ENCODE assay signal across 20 mouse cellular contexts in genomic region chr10:63360502-63360901, GRCm38 (mm10). TPM values are rescaled to one million over a fixed set of nuclear protein-coding genes. Genes with fewer than 3 reads are reported as not detected.
A peak's percentile ranks its signal among the peaks of the same experiment; 100 is the strongest.
DNase-seq lines count a peak whose midpoint lies in the region; TF ChIP-seq lines count a peak whose summit lies in the region.
"Had no signal": no experiment of that assay in that cellular context is flagged by ENCODE, and none has a peak within 500 bp of the region (broad histone marks: within the 10 kb centered on the region; RNA-seq: fewer than 3 reads in every experiment).

No protein-coding gene starts in this region.

- H3K9ac ChIP-seq in ES-Bruce4 (ENCODE audit: low read depth, poor library complexity, severe bottlenecking) (no peak overlapping the region), ES-E14 (ENCODE audit: insufficient read depth, low read depth, low read length, poor library complexity, severe bottlenecking) (no peak overlapping the region)
- H3K9ac ChIP-seq: embryonic facial prominence, embryonic 12.5 days; forebrain, embryonic 13.5 days; forebrain, embryonic 15.5 days; forebrain, postnatal 0 days had no signal

- no peak overlapping the region for H3K4me3 ChIP-seq in ES-Bruce4 (ENCODE audit: low read depth, low read length)
- no peak overlapping the region for H3K4me3 ChIP-seq in ES-E14 (ENCODE audit: insufficient read depth in 1 of 2, low read depth in 1 of 2, low read length in 2 of 2, poor library complexity in 1 of 2, severe bottlenecking in 1 of 2)
- H3K4me3 ChIP-seq: embryonic facial prominence, embryonic 10.5 days; embryonic facial prominence, embryonic 12.5 days; forebrain, embryonic 13.5 days; forebrain, embryonic 15.5 days had no signal

- no peak for TF ChIP-seq EP300 in ES-Bruce4 (IDR thresholded peaks at IDR 0.05; ENCODE audit: insufficient read depth, low read depth, low read length)

- TF ChIP-seq CTCF in ES-Bruce4 (IDR thresholded peaks at IDR 0.05; ENCODE audit: low read depth, low read length) = no peak

- peak; percentile 60 for DNase-seq in ES-E14 (ENCODE audit: low read depth, low spot score)
- peak; percentile 81 for DNase-seq in ZHBTc4 (ENCODE audit: low read depth, low spot score)
- DNase-seq in frontal cortex, postnatal 36 days (ENCODE audit: low spot score in 2 of 2) = no peak
- DNase-seq in cerebellum, postnatal 14 days = no peak
- DNase-seq: adrenal gland, adult 2 months; adrenal gland, postnatal 10 days; adrenal gland, postnatal 25 days; B cell, adult 2 months; cerebellum, adult 11 months; cerebellum, adult 18-20 months; cerebellum, adult 8-10 months; cerebellum, adult 9-11 months; cerebellum, postnatal 25 days; forebrain, postnatal 0 days had no signal

- no peak for TF ChIP-seq POLR2A in ES-Bruce4 (IDR thresholded peaks at IDR 0.05; ENCODE audit: insufficient read depth, low read length)

- H3K27ac ChIP-seq in ES-Bruce4 (ENCODE audit: insufficient read depth, low read length) (peak overlapping the region; percentile 63; the same call in 1 of the 2 replicates), ES-E14 (ENCODE audit: insufficient read depth, low read depth, low read length, poor library complexity, severe bottlenecking) (peak overlapping the region; percentile 85; the same call in 1 of the 2 replicates)
- H3K27ac ChIP-seq: embryonic facial prominence, embryonic 10.5 days; embryonic facial prominence, embryonic 12.5 days; forebrain, embryonic 13.5 days; forebrain, embryonic 15.5 days had no signal

- H3K4me1 ChIP-seq in ES-Bruce4 (ENCODE audit: control insufficient read depth, insufficient read depth, low read length) (peaks cover 1% of the 10 kb centered on the region), ES-E14 (ENCODE audit: control insufficient read depth in 2 of 2, insufficient read depth in 2 of 2, low read length in 2 of 2, poor library complexity in 1 of 2) (peaks cover 0 to 8% of the 10 kb centered on the region in 2 experiments; a peak in 2 of 4 replicates)
- H3K4me1 ChIP-seq: embryonic facial prominence, embryonic 10.5 days; embryonic facial prominence, embryonic 12.5 days; forebrain, embryonic 13.5 days; forebrain, embryonic 15.5 days had no signal

- in situ Hi-C loops in ES-E14 (cut with MboI; ENCODE audit: low sequenced_read_pairs in 2 of 2, unreplicated experiment in 2 of 2) = no loop called here

- H3K27me3 ChIP-seq in ES-Bruce4 (ENCODE audit: control insufficient read depth, insufficient read depth, low read length, poor library complexity, severe bottlenecking) = no peaks in the 10 kb centered on the region
- H3K27me3 ChIP-seq: CH12.LX; embryonic facial prominence, embryonic 12.5 days; forebrain, embryonic 13.5 days; forebrain, embryonic 15.5 days had no signal

- H3K36me3 ChIP-seq in ES-Bruce4 (ENCODE audit: control insufficient read depth, insufficient read depth, low read length, poor library complexity, severe bottlenecking) (no peaks in the 10 kb centered on the region), ES-E14 (ENCODE audit: control insufficient read depth, insufficient read depth, low read length, poor library complexity, severe bottlenecking) (no peaks in the 10 kb centered on the region)
- H3K36me3 ChIP-seq: embryonic facial prominence, embryonic 10.5 days; embryonic facial prominence, embryonic 12.5 days; forebrain, embryonic 15.5 days had no signal

- H3K9me3 ChIP-seq in ES-Bruce4 (replicated peaks; ENCODE audit: control insufficient read depth, insufficient read depth, low read length, poor library complexity, severe bottlenecking) (peaks cover 39% of the 10 kb centered on the region), ES-E14 (ENCODE audit: control insufficient read depth, insufficient read depth, low read depth, low read length) (peaks cover 5% of the 10 kb centered on the region; the same call in 1 of the 2 replicates)
- H3K9me3 ChIP-seq: embryonic facial prominence, embryonic 10.5 days; embryonic facial prominence, embryonic 12.5 days; forebrain, embryonic 13.5 days; forebrain, embryonic 15.5 days had no signal

TF ChIP-seq in ES-E14, 5 proteins besides CTCF, POLR2A, EP300 and RAD21:
- TF ChIP-seq ZC3H11A (IDR thresholded peaks at IDR 0.05; ENCODE audit: borderline replicate concordance, low read depth, low read length) = no peak
- no peak for TF ChIP-seq ZNF384 (IDR thresholded peaks at IDR 0.05; ENCODE audit: low read depth, low read length)
- TF ChIP-seq MAFK (IDR thresholded peaks at IDR 0.05; ENCODE audit: insufficient read depth, low read depth, low read length) = no peak
- TF ChIP-seq CHD2 (IDR thresholded peaks at IDR 0.05; ENCODE audit: low read depth, low read length) = no peak
- TF ChIP-seq HCFC1 (IDR thresholded peaks at IDR 0.05; ENCODE audit: borderline replicate concordance, insufficient read depth, low read length) = no peak

RNA-seq across cellular contexts. Expression of gene Sirt1, which starts 21.0 kb away (rescaled TPM):
- 53.5 and 54.2 TPM in 2 replicates for polyA plus RNA-seq in ES-Bruce4 (2011; ENCODE audit: insufficient read depth, insufficient read length, low read depth, missing spikeins)
- 27.1 and 34.5 TPM in 2 replicates for total RNA-seq in ES-E14 (2012; rRNA removed)

RNA-seq across cellular contexts. Expression of gene Dnajc12, which starts 21.7 kb away (rescaled TPM):
- 3.7 and 4.6 TPM in 2 replicates for polyA plus RNA-seq in ES-Bruce4 (2011; ENCODE audit: insufficient read depth, insufficient read length, low read depth, missing spikeins)
- total RNA-seq in ES-E14 (2012; rRNA removed) = 4.7 and 8.4 TPM in 2 replicates

Comparison
In these comparisons a context has a peak if more than half of its experiments do, and no peak if none do; other contexts are left out.
1. DNase-seq: peak in ES-E14 (single experiment) and ZHBTc4 (single experiment); none in frontal cortex, postnatal 36 days (0 of 2) and cerebellum, postnatal 14 days (0 of 2).